Mouse (Mus musculus) heart, embryonic 15.5 days (tissue): ENCODE measurements around the gene Arr3. TPM values are rescaled to one million over a fixed set of nuclear protein-coding genes. Genes with fewer than 3 reads are reported as not detected.
A peak's percentile ranks its signal among the peaks of the same experiment; 100 is the strongest.

Experiments
- ATAC-seq: fragments of 200-750 bp; cut with Nextera tagmentation; replicated peaks from 2 replicates; pipeline ENCODE4 v1.8.0; 2017; ENCODE audit warnings: low read depth, moderate TSS enrichment; ENCODE audit not compliant: insufficient number of reproducible peaks, insufficient read depth, low FRiP score
- H3K27ac ChIP-seq: fragments of 300-500 bp; sonication (generic); 2 replicates; pipeline ENCODE4 v1.5.1; 2015; ENCODE audit warnings: mild to moderate bottlenecking, inconsistent platforms
- H3K27me3 ChIP-seq: fragments of 300-500 bp; sonication (generic); 2 replicates; pipeline ENCODE4 v1.6.1; 2015; ENCODE audit warnings: inconsistent platforms
- H3K36me3 ChIP-seq: fragments of 300-500 bp; sonication (generic); 2 replicates; pipeline ENCODE4 v1.6.1; 2015; ENCODE audit warnings: mild to moderate bottlenecking, inconsistent platforms
- H3K4me1 ChIP-seq: fragments of 300-500 bp; sonication (generic); replicated peaks from 2 replicates; pipeline ENCODE4 v1.6.1; 2015; ENCODE audit warnings: inconsistent platforms
- H3K4me2 ChIP-seq: fragments of 300-500 bp; sonication (generic); 2 replicates; pipeline ENCODE4 v1.6.1; 2015; ENCODE audit warnings: inconsistent platforms, mild to moderate bottlenecking, moderate library complexity
- H3K4me3 ChIP-seq: fragments of 300-500 bp; sonication (generic); 2 replicates; pipeline ENCODE4 v1.5.1; 2015; ENCODE audit warnings: mild to moderate bottlenecking, inconsistent platforms
- H3K9ac ChIP-seq: fragments of 300-500 bp; sonication (generic); 2 replicates; pipeline ENCODE4 v1.6.1; 2015; ENCODE audit warnings: mild to moderate bottlenecking, inconsistent platforms
- H3K9me3 ChIP-seq: fragments of 300-500 bp; sonication (generic); replicated peaks from 2 replicates; pipeline ENCODE4 v1.6.1; 2016; ENCODE audit warnings: inconsistent platforms
- WGBS: fragments of 180-500 bp; shearing (Covaris S2); methylation state at CpG from one replicate; pipeline ENCODE4 v1.1.7; 2015; ENCODE audit warnings: mixed read lengths; 5-methylcytosine and 5-hydroxymethylcytosine counted together
- polyA plus RNA-seq: library from polyadenylated mRNA; unstranded; fragments of >200 nt; fragmentation: Nextera tagmentation; extraction: Ambion mirVana; gene quantifications from 2 replicates; pipeline ENCODE4 v1.2.1, GENCODE M21; 2015

Gene Arr3
- polyA plus RNA-seq, 1 experiment from 2014 or later = 1.4 TPM

- Histone ChIP-seq H3K4me3 (peak within 1 kb of the TSS; percentile 69), H3K9me3 (no peaks in the 10 kb centered on the region), H3K27ac (peak within 1 kb of the TSS; percentile 68), H3K27me3 (no peaks in the 10 kb centered on the region), H3K4me1 (no peaks in the 10 kb centered on the region), H3K4me2 (peak within 1 kb of the TSS; percentile 79), H3K36me3 (0 out of 2 replicates have a peak, but pooled peaks cover 7% of the 10 kb centered on the region), H3K9ac (peak within 1 kb of the TSS; percentile 63)
- peak; percentile 99 for ATAC-seq
- 10% methylated on average over 62 of the region's 62 CpGs for WGBS
These were observed 20.8 kb downstream of the Arr3 start, which contains the start of gene Pdzd11 for GRCm38 (mm10) chrX:100625802-100626793. Gene Pdzd11, minus strand, starts transcription at chrX:100626568.

DNA sequence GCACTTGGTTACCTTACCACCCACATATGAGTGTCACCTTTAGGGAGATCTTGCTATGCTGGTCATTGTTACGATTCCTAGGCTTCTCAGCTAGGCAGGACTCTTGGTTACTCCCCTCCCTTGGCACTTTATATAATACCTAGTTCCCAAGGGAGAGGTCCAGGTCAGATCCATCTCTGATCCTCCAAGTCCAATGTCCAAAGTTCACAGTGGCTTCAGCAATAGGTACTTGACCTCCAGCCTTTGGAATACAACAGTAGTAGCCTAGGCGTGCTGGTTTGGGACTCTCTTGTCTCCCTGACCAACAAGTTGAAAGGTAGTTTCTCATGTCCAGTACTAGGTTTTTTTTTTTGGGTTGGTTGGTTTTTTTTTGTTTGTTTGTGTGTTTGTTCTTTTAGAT, 23.8 kb downstream of the Arr3 start:
- H3K27ac ChIP-seq = no peak overlapping the region
- H3K36me3 ChIP-seq = no peaks in the 10 kb centered on the region
- H3K4me3 ChIP-seq = no peak overlapping the region
- H3K27me3 ChIP-seq = no peaks in the 10 kb centered on the region
- no peaks in the 10 kb centered on the region for H3K9me3 ChIP-seq
- no peak overlapping the region for H3K9ac ChIP-seq
- H3K4me1 ChIP-seq = no peaks in the 10 kb centered on the region
- 82% methylated on average over 2 of the region's 2 CpGs for WGBS
- ATAC-seq = no peak
- no peak overlapping the region for H3K4me2 ChIP-seq

DNA sequence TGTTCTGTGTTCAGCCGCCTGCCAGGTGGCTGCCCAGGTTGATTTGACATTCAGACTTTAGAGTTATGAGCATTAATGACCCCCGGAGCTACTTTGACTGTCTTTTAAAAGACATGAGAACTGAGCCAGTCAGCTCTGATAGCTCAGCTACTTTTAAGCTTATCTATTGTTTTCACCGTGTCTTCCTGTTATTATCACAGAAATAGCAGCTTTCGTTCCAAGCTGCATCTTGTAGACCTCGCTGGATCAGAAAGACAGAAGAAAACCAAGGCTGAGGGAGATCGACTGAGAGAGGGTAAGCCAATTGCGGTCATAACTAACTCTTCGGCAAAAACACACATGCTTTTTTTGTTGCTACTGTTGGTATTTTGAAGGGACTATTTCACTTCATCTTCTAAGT, 33.2 kb downstream of the Arr3 start:
- no peaks in the 10 kb centered on the region for H3K9me3 ChIP-seq
- H3K27me3 ChIP-seq = no peaks in the 10 kb centered on the region
- no peaks in the 10 kb centered on the region; the same call in none of the 2 replicates for H3K36me3 ChIP-seq
- 78% methylated on average over 8 of the region's 8 CpGs for WGBS
- no peak overlapping the region for H3K4me3 ChIP-seq
- no peaks in the 10 kb centered on the region for H3K4me1 ChIP-seq
- no peak for ATAC-seq
- H3K27ac ChIP-seq = no peak overlapping the region
- no peak overlapping the region for H3K9ac ChIP-seq
- no peak overlapping the region for H3K4me2 ChIP-seq

DNA sequence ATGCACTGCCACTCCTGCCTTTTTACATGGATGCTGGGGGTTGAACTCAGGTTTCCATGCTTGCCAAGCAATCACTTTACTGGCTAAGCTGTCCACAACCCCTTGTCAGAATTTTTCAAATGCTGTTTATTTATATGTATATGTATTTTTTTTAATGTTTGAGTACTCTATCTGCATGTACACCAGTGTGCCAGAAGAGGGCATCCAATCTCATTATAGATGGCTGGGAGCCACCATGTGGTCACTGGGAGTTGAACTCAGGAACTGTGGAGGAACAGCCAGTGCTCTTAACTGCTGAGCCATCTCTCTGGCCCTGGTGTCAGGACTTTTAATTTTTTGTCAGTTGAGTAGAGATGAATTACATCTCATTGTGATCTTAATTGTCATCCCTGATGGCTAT, 47.6 kb downstream of the Arr3 start:
- H3K27ac ChIP-seq = no peak overlapping the region
- no peak overlapping the region for H3K4me2 ChIP-seq
- H3K4me3 ChIP-seq = no peak overlapping the region
- no peak overlapping the region for H3K9ac ChIP-seq
- no peaks in the 10 kb centered on the region for H3K36me3 ChIP-seq
- ATAC-seq = no peak
- no peaks in the 10 kb centered on the region for H3K27me3 ChIP-seq
- H3K9me3 ChIP-seq = no peaks in the 10 kb centered on the region
- H3K4me1 ChIP-seq = no peaks in the 10 kb centered on the region

DNA sequence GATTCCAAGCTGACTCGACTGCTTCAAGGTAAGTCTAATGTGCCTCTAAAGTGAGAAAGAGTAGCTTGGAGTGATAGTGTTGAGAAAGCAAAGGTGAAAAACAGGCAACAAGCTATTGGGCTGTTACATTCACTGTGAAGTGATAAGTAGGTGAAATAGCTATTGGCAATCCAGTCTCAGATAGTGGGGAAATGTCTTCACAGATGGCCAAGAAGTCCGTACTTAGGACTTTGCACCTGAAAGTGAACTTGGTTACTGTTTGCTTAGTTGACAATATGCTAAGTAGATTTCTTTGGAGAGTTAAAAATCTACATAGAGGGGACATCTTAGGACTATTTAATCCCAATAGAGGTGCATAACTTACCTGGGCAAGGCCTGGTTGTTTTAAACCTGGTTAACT, 59.5 kb downstream of the Arr3 start:
- ATAC-seq = no peak
- H3K9ac ChIP-seq = no peak overlapping the region
- 83% methylated on average over 2 of the region's 2 CpGs for WGBS
- H3K4me2 ChIP-seq = no peak overlapping the region
- H3K4me1 ChIP-seq = no peaks in the 10 kb centered on the region
- no peaks in the 10 kb centered on the region for H3K27me3 ChIP-seq
- no peaks in the 10 kb centered on the region for H3K9me3 ChIP-seq
- H3K27ac ChIP-seq = no peak overlapping the region
- no peaks in the 10 kb centered on the region for H3K36me3 ChIP-seq
- no peak overlapping the region for H3K4me3 ChIP-seq

Other genes with a start within 250 kb of the Arr3 start
- not detected in 2 replicates for gene Otud6a, start 176.5 kb upstream of the Arr3 start, polyA plus RNA-seq
- gene Awat2, start 162.8 kb upstream of the Arr3 start, polyA plus RNA-seq = 0.10 and 0.25 TPM in 2 replicates
- 25.0 and 25.1 TPM in 2 replicates for gene Igbp1, start 111.2 kb upstream of the Arr3 start, polyA plus RNA-seq
- not detected in 2 replicates for gene Dgat2l6, start 80.7 kb upstream of the Arr3 start, polyA plus RNA-seq
- not detected in 2 replicates for gene Awat1, start 33.2 kb upstream of the Arr3 start, polyA plus RNA-seq
- 0.03 TPM in 1 of 2 replicates, not detected in the other for gene P2ry4, start 10.6 kb upstream of the Arr3 start, polyA plus RNA-seq
- 18.9 and 21.5 TPM in 2 replicates for gene Kif4, start 20.2 kb downstream of the Arr3 start, polyA plus RNA-seq
- gene Pdzd11, start 21.1 kb downstream of the Arr3 start, polyA plus RNA-seq = 83.5 TPM in 2 replicates
- gene Gdpd2, start 124.4 kb downstream of the Arr3 start, polyA plus RNA-seq = 1.0 and 1.4 TPM in 2 replicates
- gene Dlg3, start 162.2 kb downstream of the Arr3 start, polyA plus RNA-seq = 1.0 and 1.3 TPM in 2 replicates